28 mouse cellular contexts compared by ENCODE assay signal in genomic region chr6:54436286-54436685, GRCm38 (mm10). TPM values are rescaled to one million over a fixed set of nuclear protein-coding genes. Genes with fewer than 3 reads are reported as not detected.
DNase-seq lines count a peak whose midpoint lies in the region; TF ChIP-seq lines count a peak whose summit lies in the region.
"Had no signal": no experiment of that assay in that cellular context is flagged by ENCODE, and none has a peak within 500 bp of the region (broad histone marks: within the 10 kb centered on the region; RNA-seq: fewer than 3 reads in every experiment).

No protein-coding gene starts in this region.

- H3K9me3 ChIP-seq in heart, embryonic 10.5 days = no peaks in the 10 kb centered on the region
- H3K9me3 ChIP-seq in E14TG2a.4 (ENCODE audit: low read length) = no peaks in the 10 kb centered on the region
- no peaks in the 10 kb centered on the region for H3K9me3 ChIP-seq in embryonic facial prominence, embryonic 10.5 days
- H3K9me3 ChIP-seq: forebrain, embryonic 12.5 days had no signal

- no peak overlapping the region for H3K4me3 ChIP-seq in heart, embryonic 10.5 days
- H3K4me3 ChIP-seq in layer of hippocampus, adult 2 months = no peak overlapping the region
- H3K4me3 ChIP-seq in E14TG2a.4 (replicated peaks; ENCODE audit: low read length) = 0 out of 2 replicates have a peak overlapping the region, but pooled peaks have one; percentile 0
- H3K4me3 ChIP-seq in embryonic facial prominence, embryonic 10.5 days = no peak overlapping the region
- no peak overlapping the region for H3K4me3 ChIP-seq in left cerebral cortex, adult 2 months
- H3K4me3 ChIP-seq: erythroblast, embryonic 14.5 days; forebrain, embryonic 12.5 days had no signal

- DNase-seq in heart, embryonic 10.5 days (ENCODE audit: low spot score) = no peak
- no peak for DNase-seq in heart, postnatal 14 days
- no peak for DNase-seq in layer of hippocampus, adult 2 months (ENCODE audit: low spot score in 2 of 2)
- DNase-seq in layer of hippocampus, adult 9-11 months = no peak
- DNase-seq in embryonic facial prominence, embryonic 10.5 days (ENCODE audit: low spot score) = no peak
- no peak for DNase-seq in cerebellum, adult 11 months
- no peak for DNase-seq in left cerebral cortex, adult 2 months (ENCODE audit: extremely low spot score in 1 of 2, low spot score in 2 of 2)
- DNase-seq: adrenal gland, adult 8-10 months; cerebellum, adult 9-10 months; embryo, embryonic 11 days; forebrain, postnatal 0 days; kidney, adult 8-10 months; kidney, postnatal 4 days; liver; lung, embryonic 14.5 days; midbrain, embryonic 14.5 days; right cerebral cortex, postnatal 14 days; thymus, adult 18-20 months; thymus, postnatal 25 days had no signal

- H3K4me1 ChIP-seq in heart, embryonic 10.5 days = peaks cover 28% of the 10 kb centered on the region
- peaks cover 22% of the 10 kb centered on the region for H3K4me1 ChIP-seq in E14TG2a.4 (replicated peaks; ENCODE audit: low read depth, low read length)
- peaks cover 31% of the 10 kb centered on the region for H3K4me1 ChIP-seq in embryonic facial prominence, embryonic 10.5 days

- TF ChIP-seq CTCF in layer of hippocampus, adult 2 months (conservative IDR thresholded peaks at IDR 0.05) = no peak
- no peak for TF ChIP-seq CTCF in E14TG2a.4 (conservative IDR thresholded peaks at IDR 0.05; ENCODE audit: low read length)
- no peak for TF ChIP-seq CTCF in left cerebral cortex, adult 2 months (IDR thresholded peaks at IDR 0.05)

- intact Hi-C loops in heart, postnatal 14 days (cut with DNase I) = no loop called here
- intact Hi-C loops in left cerebral cortex, adult 2 months (cut with DNase I) = no loop called here

- no peaks in the 10 kb centered on the region for H3K36me3 ChIP-seq in heart, embryonic 10.5 days
- no peaks in the 10 kb centered on the region for H3K36me3 ChIP-seq in E14TG2a.4 (ENCODE audit: insufficient read depth, low read length)
- no peaks in the 10 kb centered on the region for H3K36me3 ChIP-seq in embryonic facial prominence, embryonic 10.5 days (replicated peaks)
- H3K36me3 ChIP-seq: forebrain, embryonic 12.5 days had no signal

- 66% methylated on average over 5 of the region's 5 CpGs for WGBS in heart, embryonic 10.5 days
- 70% methylated on average over 5 of the region's 5 CpGs for WGBS in embryonic facial prominence, embryonic 10.5 days

- peaks cover 8% of the 10 kb centered on the region for H3K27me3 ChIP-seq in heart, embryonic 10.5 days (ENCODE audit: insufficient read depth, poor library complexity, severe bottlenecking)
- peaks cover 8% of the 10 kb centered on the region for H3K27me3 ChIP-seq in E14TG2a.4 (ENCODE audit: insufficient read depth, low read length)
- peaks cover 16% of the 10 kb centered on the region for H3K27me3 ChIP-seq in embryonic facial prominence, embryonic 10.5 days (replicated peaks; ENCODE audit: low read depth, poor library complexity, severe bottlenecking)

- peak overlapping the region; percentile 26; the same call in 1 of the 2 replicates for H3K27ac ChIP-seq in heart, embryonic 10.5 days
- peak overlapping the region; percentile 10; the same call in 1 of the 2 replicates for H3K27ac ChIP-seq in layer of hippocampus, adult 2 months
- H3K27ac ChIP-seq in embryonic facial prominence, embryonic 10.5 days (replicated peaks) = 0 out of 2 replicates have a peak overlapping the region, but pooled peaks have one; percentile 51
- no peak overlapping the region for H3K27ac ChIP-seq in left cerebral cortex, adult 2 months
- H3K27ac ChIP-seq: forebrain, embryonic 12.5 days; hindbrain, embryonic 14.5 days; kidney, postnatal 0 days; liver, embryonic 14.5 days had no signal

RNA-seq across cellular contexts. Expression of gene Wipf3, which starts 6.9 kb away (rescaled TPM):
- 1.0 and 1.8 TPM in 2 replicates for polyA plus RNA-seq in heart, embryonic 10.5 days (2016; fragmentation: Nextera tagmentation; extraction: Ambion mirVana)
- 10 to 100 TPM; 20.9 to 25.7 TPM for total RNA-seq in heart, postnatal 14 days (2021)
- total RNA-seq in layer of hippocampus, adult 2 months (2021) = 100 to 1,000 TPM; 399 to 401 TPM
- polyA plus RNA-seq in embryonic facial prominence, embryonic 10.5 days (2016; fragmentation: Nextera tagmentation; extraction: Ambion mirVana) = 1.1 and 1.4 TPM in 2 replicates
- 100 to 1,000 TPM in 1 of 2 experiments, 10 to 100 TPM in 1; 92.3 to 108 TPM for total RNA-seq in left cerebral cortex, adult 2 months (2021)
- total RNA-seq: MEL; monocyte, adult 5-6 weeks had no signal
- polyA plus RNA-seq: activated CD4-positive, CD25-positive, alpha-beta regulatory T cell, adult 4 months; erythroblast, embryonic 14.5 days had no signal
